Mouse (Mus musculus) bone marrow macrophage, adult 2 months (primary cell): ENCODE data around the gene Mamstr.

Experiments
- CTCF ChIP-seq: IDR thresholded peaks from 2 replicates; pipeline ENCODE4 v1.5.1; 2012; ENCODE audit warnings: low read depth, mild to moderate bottlenecking, low read length, moderate library complexity
- POLR2A ChIP-seq: IDR thresholded peaks from 2 replicates; pipeline ENCODE4 v1.6.1; 2012; ENCODE audit warnings: mild to moderate bottlenecking, low read depth, low read length, borderline replicate concordance

DNA sequence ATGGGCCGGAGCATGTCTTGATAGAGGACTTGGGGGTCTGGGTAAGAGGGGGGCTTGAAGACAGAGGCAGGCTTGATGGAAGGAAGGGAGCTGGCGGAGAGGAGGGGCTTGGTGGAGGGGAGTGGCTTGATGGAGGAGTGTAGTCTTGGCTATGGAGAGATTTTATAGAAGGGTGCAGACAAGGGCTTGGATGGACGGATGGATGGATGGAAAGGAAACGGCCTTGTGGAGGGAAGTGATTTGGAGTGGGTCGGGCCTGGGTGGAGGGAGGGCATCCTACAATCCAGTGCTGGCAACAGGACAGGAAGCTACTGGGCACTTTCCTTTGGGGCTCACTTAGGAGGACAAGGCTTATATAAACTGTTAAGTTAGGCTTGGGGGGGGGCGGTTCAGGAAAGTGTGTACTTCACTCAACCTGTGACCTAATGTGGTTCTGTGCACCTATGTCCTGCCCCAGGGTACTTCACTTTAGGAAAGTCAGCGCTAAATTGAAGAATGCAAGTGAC is 13.2 kb upstream of the Mamstr start:
- TF ChIP-seq CTCF (no peak), POLR2A (no peak)
